Mouse (Mus musculus): ENCODE results near the gene Tmem205.

DNA sequence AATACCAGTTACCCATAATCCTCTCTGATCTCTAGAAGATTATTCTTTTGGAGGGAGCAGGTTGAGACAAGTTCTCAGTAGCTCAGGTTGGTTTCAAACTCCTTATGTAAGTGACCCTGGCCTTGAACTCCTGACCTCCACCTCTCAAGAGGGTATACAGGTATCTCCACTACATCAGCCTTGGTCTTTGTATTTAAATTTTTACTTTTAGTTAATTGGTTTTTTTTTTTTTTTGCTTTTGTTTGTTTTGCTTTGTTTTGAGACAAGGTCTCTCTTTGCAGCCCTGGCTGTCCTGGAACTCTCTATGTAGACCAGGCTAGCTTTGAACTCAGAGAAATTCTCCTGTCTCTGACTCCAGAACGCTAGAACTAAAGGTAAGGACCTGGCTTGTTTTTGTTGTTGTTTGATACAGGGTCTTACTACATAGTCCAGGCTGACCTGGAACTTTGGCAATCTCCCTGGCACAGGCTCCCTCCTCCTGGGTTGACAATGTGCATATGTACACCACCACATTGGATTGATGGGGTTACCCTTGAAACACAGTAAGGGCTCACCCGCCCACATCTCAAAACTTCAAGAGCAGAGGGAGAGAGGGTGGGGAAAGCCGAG lies 3.8 kb downstream of the Tmem205 start:
- TF ChIP-seq CTCF (IDR thresholded peaks at IDR 0.05; ENCODE audit: low read depth, low read length) (no peak), POLR2A (IDR thresholded peaks at IDR 0.05; ENCODE audit: insufficient read depth, low read length) (no peak), EP300 (IDR thresholded peaks at IDR 0.05; ENCODE audit: insufficient read depth, low read depth, low read length) (no peak)
